Mouse (Mus musculus) ES-E14 (cell line): ENCODE results near the gene Cypt2. TPM values are rescaled to one million over a fixed set of nuclear protein-coding genes. Genes with fewer than 3 reads are reported as not detected.
"Not testable (repeated sequence)": the region's sequence is repeated elsewhere in the genome, so short reads cannot be mapped to it uniquely, and the experiment has no call there.

Experiments used
- DNase-seq: peaks from one replicate; pipeline ENCODE4 v3.0.0-alpha.2; 2013; ENCODE audit warnings: low read depth, low spot score
- H3K27ac ChIP-seq: 2 replicates; pipeline ENCODE4 v1.5.1; 2012; ENCODE audit warnings: low read depth, mild to moderate bottlenecking, low read length, moderate library complexity, mixed read lengths; ENCODE audit not compliant: poor library complexity, insufficient read depth, severe bottlenecking
- H3K36me3 ChIP-seq: 2 replicates; pipeline ENCODE4 v1.6.1; 2012; ENCODE audit warnings: mild to moderate bottlenecking, low read length, moderate library complexity, mixed read lengths; ENCODE audit not compliant: control insufficient read depth, poor library complexity, insufficient read depth, severe bottlenecking
- H3K4me1 ChIP-seq, 2 experiments: fragments of 150-350 bp in 1 of 2; sonication (generic) in 1 of 2; 2 replicates each; pipeline ENCODE4 v1.6.1; 2012; ENCODE audit warnings: low read length in 2 of 2, mild to moderate bottlenecking in 1 of 2, mixed read lengths in 1 of 2; ENCODE audit not compliant: control insufficient read depth in 2 of 2, insufficient read depth in 2 of 2, poor library complexity in 1 of 2
- H3K4me3 ChIP-seq, 2 experiments: fragments of 150-350 bp in 1 of 2; sonication (generic) in 1 of 2; 2 replicates each; pipeline ENCODE4 v1.5.1; 2012; ENCODE audit warnings: low read length in 2 of 2, low read depth in 1 of 2, mild to moderate bottlenecking in 1 of 2, mixed read lengths in 1 of 2; ENCODE audit not compliant: insufficient read depth in 1 of 2, poor library complexity in 1 of 2, severe bottlenecking in 1 of 2
- H3K9ac ChIP-seq: 2 replicates; pipeline ENCODE4 v1.6.1; 2012; ENCODE audit warnings: low read depth, mild to moderate bottlenecking, low read length, mixed read lengths; ENCODE audit not compliant: poor library complexity, insufficient read depth, severe bottlenecking
- H3K9me3 ChIP-seq: fragments of 150-350 bp; sonication (generic); 2 replicates; pipeline ENCODE4 v1.6.1; 2012; ENCODE audit warnings: low read depth, mild to moderate bottlenecking, low read length; ENCODE audit not compliant: control insufficient read depth, insufficient read depth
- CHD2 ChIP-seq: IDR thresholded peaks from 2 replicates; pipeline ENCODE4 v1.6.1; 2014; ENCODE audit warnings: mild to moderate bottlenecking, low read depth, low read length, inconsistent platforms
- HCFC1 ChIP-seq: IDR thresholded peaks from 2 replicates; pipeline ENCODE4 v1.6.1; 2012; ENCODE audit warnings: low read length, inconsistent platforms, borderline replicate concordance; ENCODE audit not compliant: insufficient read depth
- MAFK ChIP-seq: IDR thresholded peaks from 2 replicates; pipeline ENCODE4 v1.6.1; 2014; ENCODE audit warnings: mild to moderate bottlenecking, low read depth, low read length, inconsistent platforms; ENCODE audit not compliant: insufficient read depth
- ZC3H11A ChIP-seq: IDR thresholded peaks from 2 replicates; pipeline ENCODE4 v1.6.1; 2012; ENCODE audit warnings: low read depth, mild to moderate bottlenecking, inconsistent platforms, low read length, borderline replicate concordance
- ZNF384 ChIP-seq: IDR thresholded peaks from 2 replicates; pipeline ENCODE4 v1.6.1; 2012; ENCODE audit warnings: low read depth, low read length, inconsistent platforms
- in situ Hi-C, 2 experiments: fragments of 600-800 bp; cut with MboI; formaldehyde crosslinking; loops; one replicate each; pipeline ENCODE4 v1.15.1; 2025; ENCODE audit warnings: low sequenced_read_pairs in 2 of 2, inconsistent platforms in 1 of 2; ENCODE audit not compliant: unreplicated experiment in 2 of 2
- total RNA-seq: library from RNA; depleted of rRNA; stranded (reverse); fragments of 300-350 nt; gene quantifications from 2 replicates; pipeline ENCODE4 v1.2.3, GENCODE M21; 2012; rRNA removed

The Cypt2 gene
- not detected in 2 replicates for total RNA-seq

DNA sequence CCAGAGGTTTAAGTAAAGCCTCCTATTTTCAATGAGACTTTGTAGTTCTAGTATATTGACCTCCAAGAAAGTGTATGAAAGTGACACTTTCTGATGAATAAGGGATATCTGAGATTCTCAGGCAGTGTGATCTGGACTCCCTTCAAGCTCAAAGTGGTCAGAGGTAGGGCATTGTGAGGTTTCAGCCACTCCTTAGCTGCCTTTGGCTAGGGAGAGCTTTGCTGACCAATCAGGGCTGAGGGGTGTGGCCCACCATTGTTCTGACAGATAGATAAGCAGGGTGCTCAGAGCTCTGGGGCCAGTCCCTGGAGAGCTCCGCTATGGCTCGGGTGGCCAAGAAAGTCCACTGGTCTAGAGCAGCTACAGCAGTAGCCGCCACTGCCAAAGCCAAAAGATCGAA, at the start of gene Cypt2:
Gene Cypt2 (plus strand): TSS at position 301 of the 400 bp plus-strand sequence.
- H3K4me3 ChIP-seq, H3K36me3 ChIP-seq, H3K4me1 ChIP-seq, H3K9me3 ChIP-seq, H3K27ac ChIP-seq, DNase-seq, in situ Hi-C loops, H3K9ac ChIP-seq: not testable (repeated sequence)

GRCm38 (mm10) chrX:105546234-105546633, 46.7 kb downstream of the Cypt2 start:
- Histone ChIP-seq H3K4me1 (no peaks in the 10 kb centered on the region), H3K4me3 (no peak overlapping the region), H3K9ac (no peak overlapping the region), H3K27ac (no peak overlapping the region), H3K9me3 (no peaks in the 10 kb centered on the region), H3K36me3 (no peaks in the 10 kb centered on the region)
- no peak for DNase-seq
- no peak for TF ChIP-seq HCFC1
- no peak for TF ChIP-seq CHD2
- no peak for TF ChIP-seq ZC3H11A
- TF ChIP-seq ZNF384 = no peak
- no peak for TF ChIP-seq MAFK
- in situ Hi-C loops = no loop called here
